Mouse (Mus musculus) thymus, postnatal 36 days (tissue): ENCODE results near the gene Ibtk.
"Not testable (repeated sequence)": the region's sequence is repeated elsewhere in the genome, so short reads cannot be mapped to it uniquely, and the experiment has no call there.

ENCODE experiments used
- DNase-seq, 2 experiments: peaks; one replicate each; pipeline ENCODE4 v3.0.0; 2022; ENCODE audit warnings: mixed read lengths in 2 of 2

Gene Ibtk

DNA sequence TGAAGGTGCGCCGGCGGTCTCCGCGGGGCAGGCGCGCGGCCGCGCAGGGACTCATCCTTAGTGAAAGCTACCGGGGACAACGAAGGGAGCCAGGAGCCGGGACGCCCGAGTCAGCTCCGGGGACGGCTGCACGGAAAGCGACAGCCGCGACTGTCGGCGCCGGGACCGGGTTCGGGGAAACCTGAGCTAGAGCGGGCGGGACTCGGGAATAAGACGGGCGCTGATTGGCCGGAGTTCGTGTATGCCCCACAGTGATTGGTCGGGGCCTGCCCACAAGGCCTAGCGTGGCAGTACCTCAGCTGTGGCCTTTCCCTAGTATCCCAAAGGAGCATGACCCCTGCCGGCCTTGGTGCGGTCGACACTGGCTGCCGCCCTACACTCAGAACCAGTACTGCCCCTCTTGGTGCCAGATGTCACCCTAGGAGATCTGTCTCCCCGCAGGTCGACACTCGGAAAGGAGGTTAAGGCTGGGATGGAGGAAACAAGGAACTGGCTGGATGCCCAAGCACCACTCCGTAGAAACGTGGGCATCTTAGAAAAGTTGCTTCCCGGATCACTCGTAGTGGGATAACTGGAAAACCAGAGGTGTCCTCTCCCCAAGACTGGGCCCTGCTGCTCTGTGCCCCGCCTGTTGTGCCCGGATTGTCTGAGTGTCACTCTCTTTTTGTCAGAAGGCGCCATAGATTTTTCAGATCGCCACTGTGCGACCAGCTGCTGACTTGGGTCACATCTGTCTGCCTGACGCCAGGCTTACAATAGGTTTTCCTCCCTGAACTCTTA is at the start of gene Ibtk:
Ibtk (minus strand) TSS at position 193 of the 780 bp plus-strand sequence.
- peak; percentile 95 to 98 for DNase-seq

GRCm38 (mm10) chr9:85791521-85791920 is 42.4 kb upstream of the Ibtk start:
- not testable (repeated sequence) for DNase-seq

GRCm38 (mm10) chr9:85780249-85780648 is 31.1 kb upstream of the Ibtk start:
- no peak for DNase-seq

DNA sequence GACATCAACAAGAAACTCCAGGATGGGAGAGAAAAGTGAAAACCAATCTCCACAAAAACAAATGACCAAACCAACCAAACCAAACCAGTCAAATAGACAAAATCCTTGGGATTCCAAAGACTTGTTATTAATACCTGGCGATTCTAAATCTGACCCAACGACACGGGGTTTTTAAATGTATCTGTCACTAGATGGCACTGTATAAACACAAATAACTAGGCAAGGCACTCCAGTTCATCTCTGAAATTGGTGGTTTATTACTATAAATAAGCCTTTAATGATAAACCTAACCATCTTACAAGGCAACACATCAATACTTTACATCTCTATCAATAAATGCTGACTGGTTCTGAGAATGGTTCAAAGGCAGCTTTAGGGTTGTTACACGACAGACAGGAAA is 30.3 kb upstream of the Ibtk start:
- no peak for DNase-seq

DNA sequence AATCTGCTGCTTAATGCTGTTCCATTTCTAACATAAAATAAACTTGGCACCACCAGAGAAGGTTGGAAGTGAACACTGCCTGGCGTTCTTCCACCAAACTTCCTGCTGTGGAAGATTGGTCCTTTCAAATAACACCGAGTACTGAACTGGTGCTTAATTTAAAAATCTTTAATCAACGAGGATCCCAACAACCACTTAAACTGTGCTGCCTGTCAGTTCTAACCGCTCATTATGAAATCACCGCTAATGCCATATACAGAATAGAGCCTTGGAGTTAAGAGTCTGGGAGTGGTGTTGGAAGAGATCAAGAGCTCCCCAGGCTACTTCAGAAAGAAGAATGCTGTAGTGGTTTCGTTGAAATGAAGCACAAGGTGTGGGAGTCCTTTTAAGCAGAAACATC is 28.4 kb upstream of the Ibtk start:
- no peak for DNase-seq

DNA sequence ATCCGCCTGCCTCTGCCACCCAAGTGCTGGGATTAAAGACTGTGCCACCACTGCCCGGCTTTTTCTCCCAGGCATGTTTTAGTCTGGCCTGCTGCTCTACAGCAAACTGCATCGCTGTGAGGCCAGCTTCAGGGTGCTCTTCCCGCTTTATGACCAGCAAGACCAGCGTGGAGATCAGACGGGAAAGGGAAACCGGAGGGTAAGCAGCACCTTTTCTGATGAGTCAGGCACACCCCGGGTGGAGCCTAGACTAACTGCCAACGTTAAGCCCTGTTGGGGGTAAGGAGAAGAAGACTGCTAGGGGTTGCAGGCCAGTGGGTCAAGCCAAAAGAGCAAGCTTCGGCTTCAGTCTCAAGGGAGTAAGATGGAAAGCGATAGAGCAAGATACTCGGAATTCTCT is 23.1 kb upstream of the Ibtk start:
- no peak for DNase-seq

DNA sequence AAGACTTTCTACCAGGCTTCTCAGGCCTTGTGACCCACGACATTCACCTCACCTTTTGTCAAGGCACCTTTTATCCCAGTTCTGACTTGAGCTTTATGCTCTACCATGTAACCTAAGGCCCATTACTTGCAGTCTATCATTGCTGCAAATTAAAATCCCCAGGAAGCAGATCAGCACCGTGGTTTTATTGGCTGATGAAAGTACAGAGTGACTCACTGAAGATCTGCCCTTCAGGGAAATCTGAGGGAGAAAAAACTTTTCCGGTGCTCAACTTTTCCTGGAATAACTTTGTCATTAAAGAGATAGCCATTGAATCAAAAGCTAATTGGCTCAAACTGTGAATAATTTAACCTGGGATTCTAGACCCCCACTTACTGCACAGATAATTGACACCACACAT is 22.3 kb upstream of the Ibtk start:
- no peak for DNase-seq

DNA sequence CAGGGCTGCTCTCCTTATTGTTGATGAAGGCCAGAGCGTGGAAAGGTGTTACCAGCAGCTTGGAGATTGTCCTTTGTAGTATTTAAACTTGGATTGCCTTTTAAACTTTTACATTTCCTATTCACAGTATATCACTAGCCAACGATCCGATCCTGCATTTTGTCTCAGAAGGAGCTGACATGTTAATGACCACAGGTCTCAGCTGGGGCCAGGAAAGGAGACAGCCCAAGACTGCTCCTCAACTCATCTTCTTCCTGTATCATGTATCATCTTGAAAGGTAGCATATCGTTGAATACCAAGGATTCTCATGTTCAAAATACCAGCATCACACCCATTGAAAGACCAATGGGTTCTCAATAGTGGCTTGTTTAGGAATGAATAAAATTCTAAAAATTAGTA is 21.2 kb upstream of the Ibtk start:
- DNase-seq, result no peak

DNA sequence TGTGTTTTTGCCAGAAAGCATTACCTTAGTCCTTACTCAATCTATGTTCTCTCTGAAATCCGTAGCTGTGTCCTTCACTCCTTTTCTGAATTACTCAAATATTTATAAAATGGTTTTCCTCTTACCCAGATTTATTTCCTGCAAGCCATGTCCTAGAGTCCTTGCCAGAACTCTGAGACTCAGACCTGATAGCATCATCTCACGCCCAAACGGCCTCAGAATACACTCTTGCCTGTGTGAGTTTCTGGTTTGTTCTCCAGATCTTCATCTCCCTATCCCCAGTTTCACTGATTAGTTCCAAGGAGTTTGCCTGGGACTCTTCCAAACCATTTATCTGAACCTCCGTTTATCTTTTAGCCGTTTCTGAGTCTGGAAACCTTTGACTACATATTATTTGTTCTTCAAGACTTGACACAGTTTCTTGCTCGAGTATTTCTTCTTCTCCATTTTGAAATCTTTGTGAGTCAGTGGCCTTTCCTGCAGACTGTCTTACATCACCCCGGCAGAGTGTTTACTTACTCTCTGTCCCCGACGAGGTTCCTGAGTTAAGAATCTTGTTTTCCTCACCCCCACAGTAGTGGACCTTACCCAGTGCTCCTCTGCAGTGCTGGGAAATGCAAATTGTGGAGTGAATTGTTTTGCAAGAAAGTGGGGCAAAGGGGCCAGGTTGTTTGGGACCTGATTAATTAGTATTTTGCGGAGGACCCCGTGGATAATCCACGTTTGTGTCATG is 20.1 kb upstream of the Ibtk start:
- DNase-seq, result no peak

DNA sequence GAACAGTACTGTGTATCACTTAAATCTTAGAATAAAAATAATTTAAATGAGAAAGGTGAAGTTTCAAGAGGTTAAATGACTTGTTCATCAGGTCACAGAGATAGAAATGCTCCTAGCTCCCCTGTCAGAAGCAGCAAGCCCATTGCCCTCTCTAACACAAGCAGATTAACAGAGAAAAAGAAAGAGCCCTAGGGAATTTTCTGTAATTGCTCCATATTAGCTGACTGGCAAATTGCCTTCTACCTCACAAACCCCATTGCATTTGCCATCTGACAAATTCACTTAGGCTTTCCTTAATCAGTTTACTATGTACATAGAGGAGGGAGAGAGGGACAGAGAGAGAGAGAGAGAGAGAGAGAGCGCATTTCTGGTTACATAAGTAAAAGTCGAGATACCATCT is 18.1 kb upstream of the Ibtk start:
- DNase-seq, result no peak

DNA sequence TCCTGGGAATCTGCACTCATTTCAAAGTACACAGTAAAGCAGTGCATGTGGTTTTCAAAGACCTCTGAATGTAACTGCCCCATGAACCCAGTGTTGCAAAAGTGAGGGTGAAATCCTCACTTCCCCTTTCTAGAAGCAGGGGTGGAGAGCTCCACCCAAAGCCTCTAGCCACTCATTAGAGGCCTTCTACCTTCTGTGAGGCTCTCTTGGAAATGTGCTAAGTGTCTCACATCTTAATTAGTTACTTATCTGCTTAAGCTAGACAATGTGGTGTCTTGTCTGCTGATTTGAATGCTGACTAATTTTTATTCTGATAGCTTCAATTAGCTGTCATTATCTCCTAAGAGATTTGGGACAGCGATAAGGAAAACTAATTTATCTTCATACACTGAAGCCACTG is 13.3 kb upstream of the Ibtk start:
- no peak for DNase-seq

GRCm38 (mm10) chr9:85750797-85751196 is 1.7 kb upstream of the Ibtk start:
- DNase-seq, result no peak

DNA sequence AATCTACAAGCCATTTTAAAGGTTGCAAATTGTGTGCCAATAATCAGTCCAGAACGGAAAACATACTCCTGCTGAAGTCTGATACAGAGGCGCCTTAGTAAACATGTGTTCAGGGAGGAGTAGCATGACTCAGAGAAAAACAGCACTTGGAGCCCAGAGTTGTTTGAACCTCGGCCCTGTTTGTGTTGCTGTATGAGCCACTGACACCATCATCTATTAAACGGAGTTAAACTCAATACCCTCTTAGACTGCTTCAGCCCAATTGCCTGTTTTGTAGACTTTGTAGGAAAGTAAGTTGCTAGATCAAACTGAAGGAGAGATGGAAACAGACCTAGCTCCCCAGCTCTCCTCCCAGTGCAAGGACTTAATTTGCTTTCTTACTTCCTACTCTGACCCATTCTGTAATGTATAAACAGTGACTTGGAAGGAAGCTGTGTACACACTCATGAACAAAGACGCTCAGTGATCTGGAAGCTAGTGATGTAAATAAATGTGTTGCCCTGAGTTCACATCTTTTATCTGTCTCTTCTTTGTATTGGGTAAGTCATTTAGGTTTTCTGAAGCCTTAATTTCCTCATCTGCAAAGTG is 882 bp upstream of the Ibtk start:
- DNase-seq, result no peak

- peak; percentile 27 to 73 for DNase-seq
Measured at GRCm38 (mm10) chr9:85748204-85749141, 661 bp downstream of the Ibtk start.

DNA sequence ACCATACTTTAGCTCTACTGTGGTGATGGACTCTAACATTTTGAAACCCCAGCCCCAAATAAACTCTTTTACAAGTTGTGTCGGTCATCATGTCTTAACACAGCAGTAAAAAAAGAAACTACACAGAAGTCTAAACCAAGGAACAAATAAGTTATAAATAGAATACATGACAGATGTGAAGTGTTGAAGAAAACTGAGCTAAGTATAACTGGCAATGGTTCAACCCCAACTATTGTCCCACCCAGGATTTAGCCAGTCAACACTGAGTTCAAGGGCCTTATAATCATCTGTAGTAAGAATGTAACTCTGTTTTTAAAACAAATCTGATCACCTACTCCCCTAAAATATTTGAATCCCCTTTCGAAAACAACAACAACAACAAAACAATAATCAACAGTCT is 3.6 kb downstream of the Ibtk start:
- DNase-seq, result no peak

DNA sequence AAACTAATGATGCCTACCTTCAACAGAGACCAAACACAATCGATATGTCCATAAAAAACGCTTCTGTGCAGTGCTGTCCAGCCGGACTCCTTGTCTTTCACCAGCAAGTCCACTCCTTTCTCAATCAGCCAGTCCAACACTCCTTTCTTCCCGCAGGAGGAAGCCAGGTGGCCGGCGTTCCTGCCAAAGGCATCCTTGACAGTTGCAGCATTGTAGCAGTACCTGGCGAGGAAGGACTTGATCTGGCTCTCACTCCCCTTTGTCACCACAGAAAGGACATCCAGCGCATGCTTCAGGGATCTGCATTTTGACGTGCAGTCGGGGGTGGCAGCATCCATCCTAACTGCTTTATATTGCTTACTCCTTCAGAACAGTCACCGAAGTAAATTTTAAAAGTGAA is 5.8 kb downstream of the Ibtk start:
- DNase-seq, result no peak

GRCm38 (mm10) chr9:85742107-85742506 is 7.0 kb downstream of the Ibtk start:
- no peak for DNase-seq

DNA sequence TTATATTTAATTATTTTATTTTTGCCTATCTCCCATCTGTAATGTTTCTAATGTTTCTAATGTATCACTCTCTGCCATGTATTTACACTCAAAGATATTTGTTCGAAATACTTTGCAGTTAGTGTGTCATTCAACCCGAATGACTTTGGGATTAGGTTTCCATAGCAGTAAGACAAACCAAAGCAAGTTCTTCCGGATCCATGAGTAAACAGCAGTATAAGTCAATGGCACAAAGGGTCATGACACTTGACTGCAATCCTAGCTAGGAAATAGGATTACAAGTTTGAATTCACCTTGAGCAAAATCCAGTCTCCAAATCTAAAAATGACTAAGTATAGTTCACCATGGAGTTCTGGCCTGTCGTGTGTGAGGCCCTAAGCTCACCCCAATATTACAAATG is 9.9 kb downstream of the Ibtk start:
- DNase-seq, result no peak

GRCm38 (mm10) chr9:85734821-85735220 is 14.3 kb downstream of the Ibtk start:
- DNase-seq, result no peak

- DNase-seq, result no peak
Measured at GRCm38 (mm10) chr9:85724078-85724477, 25.1 kb downstream of the Ibtk start.

DNA sequence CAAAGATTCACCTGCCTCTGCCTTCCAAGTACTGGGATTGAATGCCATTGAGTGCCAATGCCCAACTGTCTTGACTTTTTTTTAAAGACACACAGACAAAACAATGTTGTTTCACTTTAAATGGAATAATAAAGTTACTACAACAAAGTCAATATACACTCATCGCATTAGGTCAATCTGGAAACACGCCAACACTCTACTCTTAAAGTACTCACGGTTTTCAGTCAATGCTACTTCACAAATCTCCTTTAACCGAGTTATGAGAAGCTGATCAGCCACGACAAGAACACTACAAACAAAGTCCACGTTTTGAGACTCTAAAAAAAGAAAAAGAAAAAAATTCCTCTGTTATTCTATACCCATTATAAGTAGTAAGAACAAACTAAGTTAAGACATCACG is 31.8 kb downstream of the Ibtk start:
- DNase-seq, result no peak

- DNase-seq, result no peak
Measured at GRCm38 (mm10) chr9:85707302-85707701, 41.8 kb downstream of the Ibtk start.

- DNase-seq, result no peak
Measured at GRCm38 (mm10) chr9:85701981-85702380, 47.2 kb downstream of the Ibtk start.
